Mouse (Mus musculus): ENCODE results near the gene Ppp1r15b. TPM values are rescaled to one million over a fixed set of nuclear protein-coding genes. Genes with fewer than 3 reads are reported as not detected.

Gene Ppp1r15b
- 26.0 and 27.3 TPM in 2 replicates for polyA plus RNA-seq (2012; rRNA removed)

GRCm38 (mm10) chr1:133130638-133131560 lies at the start of gene Ppp1r15b:
Gene Ppp1r15b, plus strand, starts transcription at chr1:133131143.

GRCm38 (mm10) chr1:133163820-133164431 lies 33.0 kb downstream of the Ppp1r15b start, which contains the start of gene Plekha6:
Gene Plekha6, plus strand, starts transcription at chr1:133164210.

Other genes starting within 250 kb of the Ppp1r15b start
- gene Mdm4, start 100.6 kb upstream of the Ppp1r15b start, polyA plus RNA-seq (2012; rRNA removed), result 129 and 130 TPM in 2 replicates
- 22.5 and 23.5 TPM in 2 replicates for gene Pik3c2b, start 85.5 kb upstream of the Ppp1r15b start, polyA plus RNA-seq (2012; rRNA removed)
- gene Plekha6, start 33.1 kb downstream of the Ppp1r15b start, polyA plus RNA-seq (2012; rRNA removed), result 53.0 and 58.4 TPM in 2 replicates
- gene Golt1a, start 178.7 kb downstream of the Ppp1r15b start, polyA plus RNA-seq (2012; rRNA removed), result 0.06 and 0.09 TPM in 2 replicates
- not detected in 2 replicates for gene Kiss1, start 190.7 kb downstream of the Ppp1r15b start, polyA plus RNA-seq (2012; rRNA removed)
- 1.0 and 3.7 TPM in 2 replicates for gene Ren1, start 219.4 kb downstream of the Ppp1r15b start, polyA plus RNA-seq (2012; rRNA removed)
- 7.3 and 8.9 TPM in 2 replicates for gene Etnk2, start 232.4 kb downstream of the Ppp1r15b start, polyA plus RNA-seq (2012; rRNA removed)

Measured in central nervous system, embryonic 14 days (tissue).